Mouse (Mus musculus) kidney, adult 9 months (tissue): ENCODE measurements at regions not wholly inside any gene's neighbourhood (a gene's known extent, or its start where the extent isn't known, plus 50 kb on each side); places are given as distances from the start of the nearest gene placed in this dataset.
"Not testable (repeated sequence)": the region's sequence is repeated elsewhere in the genome, so short reads cannot be mapped to it uniquely, and the experiment has no call there.

Experiments
- DNase-seq: peaks from one replicate; pipeline ENCODE4 v3.0.0; 2022

DNA sequence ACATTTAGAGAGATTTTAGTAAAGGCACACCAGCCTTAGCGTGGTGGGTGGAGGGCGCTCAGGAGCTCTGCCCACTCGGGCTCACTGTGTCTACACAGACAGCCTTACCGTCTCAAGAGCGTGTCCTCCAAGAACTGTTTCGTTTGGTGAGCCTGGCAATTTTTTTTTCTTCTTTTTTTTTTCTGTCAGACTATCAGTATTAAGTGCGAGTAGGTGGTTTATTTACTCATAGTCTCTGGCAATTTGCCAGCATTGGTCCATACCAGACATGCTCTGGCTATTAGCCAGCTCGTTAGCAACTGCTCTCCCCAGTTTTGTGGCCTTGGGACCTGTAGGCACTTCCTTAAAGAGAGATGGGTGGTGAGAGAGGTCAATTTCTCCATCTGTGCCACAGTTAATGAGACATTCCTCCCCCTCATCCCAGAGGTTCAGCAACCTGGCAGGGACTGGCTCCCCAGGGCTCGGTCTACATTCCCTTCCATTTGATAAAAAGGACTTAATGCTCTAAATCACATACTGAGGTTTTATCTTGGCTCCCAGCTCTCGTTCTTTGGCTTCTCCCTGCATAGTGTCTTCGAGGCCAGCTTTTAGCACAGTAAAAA lies 192.9 kb upstream of the Hs6st1 start:
- peak; percentile 37 for DNase-seq

DNA sequence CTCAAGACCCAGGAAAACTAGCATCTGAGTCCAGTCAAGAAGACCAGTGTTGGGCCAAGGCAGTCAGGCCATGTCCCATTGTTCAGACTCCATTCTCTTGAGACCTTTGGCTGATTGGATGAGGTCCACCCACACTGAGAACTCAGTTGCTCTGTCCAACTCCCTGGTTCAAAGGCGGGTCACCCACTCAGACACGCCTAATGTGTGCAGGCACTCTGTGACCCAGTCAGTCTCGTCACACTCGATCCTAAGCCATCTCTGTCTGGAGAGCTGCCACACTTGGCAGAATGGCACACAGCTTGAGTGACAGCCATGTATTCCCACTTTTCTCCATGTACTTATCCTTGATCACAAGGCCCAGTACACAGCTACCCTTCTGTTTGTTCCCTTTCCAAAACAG lies 189.8 kb upstream of the Hs6st1 start:
- no peak for DNase-seq

DNA sequence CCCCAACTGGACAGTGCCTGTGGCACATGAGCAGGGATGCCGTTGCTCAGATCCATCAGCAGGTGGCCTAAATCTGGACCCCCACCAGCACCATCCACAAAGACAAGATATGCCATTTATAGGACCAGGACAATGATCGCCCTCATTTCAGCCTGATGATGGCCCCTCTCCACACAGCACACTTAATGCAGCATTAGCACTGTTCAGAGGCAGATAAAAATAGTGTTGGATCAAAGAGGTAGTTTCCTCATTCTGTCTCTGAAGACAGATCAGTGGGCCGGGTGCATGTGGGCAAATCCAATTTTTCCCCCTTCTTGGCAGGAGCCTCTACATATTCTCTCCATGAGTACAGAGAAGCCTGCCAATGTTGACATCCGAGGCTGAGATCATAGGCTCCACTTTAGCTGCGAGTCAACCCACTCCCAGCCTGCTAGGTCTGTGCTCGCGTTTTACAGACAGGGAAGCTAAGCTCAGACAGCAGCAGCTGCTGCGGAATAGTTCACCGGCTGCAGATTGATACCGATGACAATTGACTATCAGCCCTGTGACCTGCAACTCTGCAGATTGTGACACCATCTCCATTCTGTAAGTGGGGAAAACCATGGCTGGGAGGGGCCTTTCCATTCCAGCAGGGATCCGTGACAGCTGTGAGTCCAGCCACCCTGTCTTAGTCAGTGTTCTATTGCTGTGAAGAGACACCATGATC lies 188.7 kb upstream of the Hs6st1 start:
- DNase-seq = no peak

DNA sequence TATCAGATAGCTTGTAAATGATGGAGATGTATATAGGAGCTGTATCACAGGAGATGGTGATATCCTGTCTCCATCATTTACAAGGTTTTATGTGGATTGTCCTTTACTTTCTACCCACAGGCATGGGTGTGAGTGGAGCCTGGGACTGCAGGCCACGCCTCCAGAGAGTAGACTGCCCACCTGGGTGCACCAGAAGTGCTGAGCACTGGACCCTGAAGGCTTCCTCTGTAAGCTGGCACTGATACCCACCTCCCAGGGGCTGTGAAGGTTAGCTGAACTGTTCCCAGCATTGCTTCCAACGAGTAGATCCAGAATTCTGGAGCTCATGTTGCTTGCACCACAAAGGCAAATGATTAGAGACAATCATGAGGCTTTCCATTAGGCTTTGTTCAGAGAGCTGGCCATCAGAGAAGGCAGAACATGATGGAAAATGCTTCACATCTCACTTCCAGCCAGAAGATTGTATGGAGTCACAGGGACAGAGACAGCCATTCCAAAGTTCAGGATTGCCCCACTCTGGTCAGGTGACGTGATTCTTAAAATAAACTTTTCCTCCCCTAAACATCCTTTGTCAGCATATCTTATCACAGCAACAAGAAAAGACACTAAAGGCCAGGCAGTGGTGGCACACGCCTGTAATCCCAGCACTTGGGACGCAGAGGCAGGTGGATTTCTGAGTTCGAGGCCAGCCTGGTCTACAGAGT lies 187.5 kb upstream of the Hs6st1 start:
- peak; percentile 42 for DNase-seq

DNA sequence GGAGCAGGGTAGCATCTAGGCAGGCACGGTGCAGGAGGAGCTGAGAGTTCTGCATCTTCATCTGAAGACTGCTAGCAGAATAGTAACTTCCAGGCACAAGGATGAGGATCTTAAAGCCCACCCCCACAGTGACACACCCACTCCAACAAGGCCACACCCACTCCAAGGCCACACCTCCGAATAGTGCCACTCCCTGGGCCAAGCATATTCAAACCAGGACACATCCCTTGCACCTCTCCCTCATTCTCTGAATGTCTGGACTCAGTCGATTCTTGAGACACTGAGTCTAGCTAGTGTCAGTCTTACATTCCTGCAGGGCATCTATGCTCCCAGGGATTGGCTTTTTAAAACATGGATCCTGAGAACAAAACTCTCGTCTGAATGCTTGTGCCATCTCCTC lies 186.7 kb upstream of the Hs6st1 start:
- DNase-seq = no peak

DNA sequence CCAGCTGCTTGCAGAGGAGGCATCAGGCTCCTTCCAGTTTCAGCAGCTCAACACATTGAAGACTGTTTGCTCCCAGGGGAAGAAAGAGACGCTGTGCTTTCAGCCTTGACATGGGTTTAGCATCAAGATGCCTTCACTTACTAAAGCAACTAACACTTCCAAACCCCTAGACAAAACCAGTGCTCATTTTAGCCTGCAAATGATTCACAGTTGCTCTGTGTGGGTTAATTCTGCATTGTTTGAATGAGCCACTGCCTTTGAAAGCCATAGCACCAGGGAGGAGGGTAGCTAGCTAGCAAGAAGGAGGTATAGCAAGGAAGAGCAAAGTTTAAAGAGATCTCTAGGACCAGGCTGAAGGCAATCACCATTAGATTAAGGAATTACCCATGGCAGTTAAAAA lies 186.1 kb upstream of the Hs6st1 start:
- DNase-seq = no peak

DNA sequence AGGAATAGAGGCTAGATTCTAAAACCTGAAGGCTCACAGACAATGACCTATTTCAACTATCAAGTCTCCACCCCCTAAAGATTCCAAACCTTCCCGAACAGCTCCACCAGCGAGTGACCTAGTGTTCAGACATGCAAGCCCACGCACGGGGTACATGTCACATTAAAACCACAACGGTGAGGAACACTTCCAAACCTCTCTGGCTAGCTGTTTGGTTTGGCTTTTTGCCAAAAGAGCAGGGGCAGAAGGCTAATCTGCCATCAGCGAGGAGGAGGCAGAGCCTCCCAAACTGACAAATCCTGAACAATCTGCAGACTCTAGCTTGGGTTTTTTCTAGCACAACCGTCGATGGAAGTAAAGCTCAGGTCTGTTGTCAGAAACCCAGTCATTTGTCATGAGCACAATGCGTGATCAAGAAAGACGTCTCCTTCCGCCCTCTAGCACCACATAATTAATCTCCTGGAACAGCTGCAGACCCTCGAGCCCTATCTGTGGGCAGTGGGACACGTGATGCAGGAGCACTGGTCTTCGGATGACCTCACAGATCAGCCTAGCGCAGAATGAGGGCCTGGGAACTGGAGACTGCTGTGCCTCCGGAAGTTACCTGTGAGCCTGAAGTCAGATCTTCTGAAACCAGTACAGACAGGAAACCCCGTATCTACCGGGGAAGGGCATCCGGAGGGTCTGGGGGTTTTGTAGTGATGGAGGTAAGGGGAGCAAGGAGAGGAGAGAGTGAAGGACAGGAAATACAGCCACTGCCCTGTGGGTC lies 178.3 kb upstream of the Hs6st1 start:
- DNase-seq = no peak

DNA sequence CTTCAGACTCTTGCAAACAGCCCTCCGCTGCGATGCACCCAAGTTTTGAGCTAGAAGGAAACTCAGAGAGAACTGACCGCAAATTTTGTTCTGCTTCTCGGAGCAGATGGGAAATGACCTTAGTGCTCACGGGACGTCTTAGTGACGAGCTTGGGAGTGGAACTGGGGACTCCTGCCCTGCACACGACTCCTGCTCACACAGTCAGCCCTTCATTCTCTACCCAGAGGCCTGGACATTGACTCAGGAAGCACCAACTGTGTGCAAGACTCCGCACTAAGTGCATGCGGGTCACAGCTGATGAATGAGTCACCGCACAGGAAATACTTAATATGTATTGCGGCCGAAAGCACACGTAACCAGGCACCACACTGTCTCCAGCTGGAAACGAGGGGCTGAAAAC lies 177.7 kb upstream of the Hs6st1 start:
- DNase-seq = no peak

DNA sequence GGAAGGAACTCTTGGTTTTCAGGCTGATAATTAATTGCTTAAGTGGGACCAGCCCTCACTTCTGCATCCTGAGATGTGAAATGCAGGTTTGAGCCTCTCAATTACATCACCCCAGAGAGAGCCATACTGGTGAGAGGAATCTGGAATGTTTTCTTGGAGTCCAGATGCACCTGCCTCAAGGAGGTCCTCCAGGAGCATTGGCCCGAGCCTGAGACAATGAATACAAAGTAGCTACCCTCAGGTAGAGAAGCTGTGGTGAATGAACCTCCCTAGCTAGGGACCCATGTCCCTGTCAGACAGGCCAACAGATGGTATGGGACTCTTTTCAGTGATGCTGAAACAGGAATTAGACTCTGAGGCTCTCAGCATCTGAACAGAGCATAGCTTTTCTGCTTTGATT lies 168.7 kb upstream of the Hs6st1 start:
- DNase-seq = no peak

DNA sequence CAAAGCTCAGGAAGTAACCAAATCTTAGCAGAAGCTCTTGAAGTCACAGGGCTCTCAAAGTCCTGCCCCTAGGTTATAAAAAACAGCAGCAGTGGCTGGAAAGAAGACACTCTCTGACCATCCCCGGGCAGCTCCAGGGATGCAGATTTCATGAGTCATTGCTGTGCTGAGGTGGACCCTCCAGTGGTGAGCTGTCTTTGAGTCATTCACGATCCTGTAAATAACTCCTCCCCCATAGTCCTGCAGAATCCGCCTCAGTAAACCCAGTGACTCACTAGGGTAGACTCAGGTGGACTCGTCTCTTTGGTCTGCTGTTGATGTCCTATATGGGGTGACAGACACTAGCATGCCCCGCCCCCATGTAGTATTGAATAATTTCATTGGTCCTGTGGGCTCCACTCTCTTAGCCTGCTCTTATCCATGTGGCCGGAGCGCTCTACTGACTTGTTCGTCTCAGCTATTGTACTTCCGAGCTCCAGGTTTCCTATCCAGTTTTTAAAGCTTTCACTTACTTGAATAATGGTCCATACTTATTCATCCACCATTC lies 164.1 kb upstream of the Hs6st1 start:
- no peak for DNase-seq

DNA sequence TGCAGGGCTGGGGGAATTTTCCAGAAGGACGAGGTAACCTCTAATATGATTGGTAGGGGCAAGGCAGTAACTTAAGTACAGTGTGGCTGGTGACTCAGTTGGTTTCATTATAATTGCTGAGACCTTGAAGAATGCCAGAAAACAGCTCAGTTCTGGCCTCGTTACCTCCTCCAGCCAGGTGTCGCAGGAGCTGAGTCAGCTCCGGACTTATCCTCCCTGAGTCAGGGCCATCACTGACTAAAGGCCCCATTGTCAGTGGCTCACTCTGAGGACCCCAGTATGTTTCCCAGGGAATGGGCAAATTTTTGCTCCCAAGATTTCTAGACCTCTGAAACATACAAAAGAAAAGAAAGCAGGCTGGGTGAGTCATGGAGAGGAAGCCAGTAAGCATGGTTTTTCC lies 154.6 kb upstream of the Hs6st1 start:
- DNase-seq = no peak

DNA sequence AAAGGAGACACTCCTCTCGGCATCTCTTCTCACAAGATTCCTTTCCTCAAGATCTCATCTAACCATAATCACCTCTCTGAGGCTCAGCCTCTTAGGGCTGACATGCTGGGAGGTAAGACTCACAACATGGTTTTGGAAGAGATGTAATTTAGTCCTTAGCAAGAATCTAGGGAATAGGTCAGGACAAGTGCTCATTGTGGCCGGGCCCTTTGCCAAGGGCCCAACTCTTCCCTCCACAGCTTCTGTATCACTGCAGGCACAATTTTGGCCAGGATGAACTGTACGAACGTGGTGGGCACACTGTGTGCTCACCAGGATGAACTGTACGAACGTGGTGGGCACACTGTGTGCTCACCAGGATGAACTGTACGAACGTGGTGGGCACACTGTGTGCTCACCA lies 154.0 kb upstream of the Hs6st1 start:
- DNase-seq = not testable (repeated sequence)

DNA sequence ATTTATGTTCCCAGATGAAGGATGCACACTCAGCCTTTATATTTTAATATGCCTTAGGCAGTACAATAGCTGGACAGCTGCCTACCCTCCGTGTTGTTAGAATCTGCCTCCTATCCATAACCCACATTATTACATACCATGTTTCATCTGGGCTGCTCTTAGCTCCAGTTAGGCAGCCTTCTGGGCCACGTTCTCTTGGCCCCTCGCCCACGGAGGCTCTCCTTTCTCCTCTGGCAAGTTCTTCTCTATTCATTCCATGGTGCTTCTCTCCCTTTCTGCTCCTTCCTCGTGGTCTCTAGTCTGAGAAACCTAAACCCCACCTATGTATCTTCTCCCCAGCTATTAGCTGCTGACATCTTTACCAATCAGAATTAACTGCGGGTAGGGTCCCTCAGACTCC lies 152.7 kb upstream of the Hs6st1 start:
- DNase-seq = no peak

DNA sequence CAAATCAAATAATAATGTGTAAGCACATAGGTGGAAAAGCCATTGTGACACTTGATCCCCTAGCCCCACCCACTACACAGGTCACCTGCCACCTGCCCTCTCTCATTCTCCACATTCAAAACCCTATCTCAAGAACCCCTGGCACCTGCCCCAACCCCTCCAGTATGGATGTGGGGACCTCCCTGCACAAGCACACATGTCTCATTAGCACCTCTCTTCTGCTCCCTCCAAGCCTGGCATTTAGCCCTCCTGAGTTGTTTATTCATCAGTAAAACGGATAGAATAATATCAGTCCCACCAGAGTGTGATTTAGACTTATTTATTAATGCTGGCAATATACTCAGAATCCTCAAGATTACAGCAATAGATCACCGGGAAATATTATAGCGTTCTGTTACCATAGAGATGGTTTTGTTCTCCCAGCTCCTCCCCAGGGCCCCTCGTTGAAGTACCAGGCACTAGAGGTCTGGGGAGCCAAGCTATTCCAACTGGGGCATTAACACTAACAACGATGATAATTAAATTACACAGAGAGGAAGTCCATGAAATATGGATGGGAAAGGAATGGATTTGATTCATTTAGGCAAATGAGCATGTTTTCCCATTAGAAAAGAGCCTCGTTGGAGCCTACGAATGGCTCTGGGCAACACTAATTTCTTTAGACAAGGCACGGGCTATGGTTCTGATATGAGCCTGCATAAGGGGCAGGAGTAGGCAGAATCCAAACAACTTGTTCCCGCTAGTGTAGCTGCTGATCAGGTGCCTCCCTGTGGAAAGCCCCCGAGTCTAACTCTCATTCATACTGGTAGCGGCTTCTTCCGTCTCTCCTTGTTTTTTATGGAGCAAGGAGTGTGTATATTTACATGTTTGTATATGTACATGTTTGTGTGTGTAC lies 148.1 kb upstream of the Hs6st1 start:
- no peak for DNase-seq

DNA sequence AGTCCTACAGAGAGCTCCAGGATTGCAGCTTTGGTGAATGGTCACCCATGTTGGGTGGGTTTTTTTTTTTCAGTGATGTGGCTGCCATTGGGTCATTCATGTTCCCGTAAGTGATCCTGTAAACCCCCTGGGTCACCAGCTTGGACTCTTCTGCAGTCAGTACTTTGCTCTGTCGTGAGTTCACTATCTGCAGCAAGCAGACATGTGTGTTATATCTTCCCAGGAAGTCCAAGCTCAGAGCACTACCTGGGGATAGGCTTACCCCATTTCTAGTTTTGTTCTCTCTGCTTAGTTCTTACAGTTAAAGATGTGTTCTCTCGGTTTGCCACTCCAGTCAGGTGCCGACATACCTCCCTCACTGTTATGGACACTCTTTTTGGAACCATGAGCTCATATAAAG lies 143.4 kb upstream of the Hs6st1 start:
- no peak for DNase-seq

DNA sequence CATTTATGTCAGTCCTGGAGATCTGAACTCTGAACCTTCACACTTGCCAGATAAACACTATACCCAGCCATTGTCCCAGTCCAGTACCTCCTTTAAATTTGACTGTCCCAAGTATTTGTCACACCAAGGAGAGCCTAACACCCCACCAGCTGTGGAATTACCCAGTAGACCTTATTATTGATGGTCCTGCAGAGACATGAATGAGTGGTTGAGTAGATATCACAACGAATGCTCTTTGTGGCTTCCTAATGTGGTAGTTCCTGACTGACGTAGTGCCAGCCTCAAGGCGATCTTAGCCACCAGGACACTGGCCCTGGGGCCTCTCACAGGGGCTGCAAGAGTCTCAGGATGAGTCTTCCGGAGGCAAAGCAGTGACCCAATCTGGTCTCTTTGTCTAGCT lies 142.9 kb upstream of the Hs6st1 start:
- DNase-seq = no peak

DNA sequence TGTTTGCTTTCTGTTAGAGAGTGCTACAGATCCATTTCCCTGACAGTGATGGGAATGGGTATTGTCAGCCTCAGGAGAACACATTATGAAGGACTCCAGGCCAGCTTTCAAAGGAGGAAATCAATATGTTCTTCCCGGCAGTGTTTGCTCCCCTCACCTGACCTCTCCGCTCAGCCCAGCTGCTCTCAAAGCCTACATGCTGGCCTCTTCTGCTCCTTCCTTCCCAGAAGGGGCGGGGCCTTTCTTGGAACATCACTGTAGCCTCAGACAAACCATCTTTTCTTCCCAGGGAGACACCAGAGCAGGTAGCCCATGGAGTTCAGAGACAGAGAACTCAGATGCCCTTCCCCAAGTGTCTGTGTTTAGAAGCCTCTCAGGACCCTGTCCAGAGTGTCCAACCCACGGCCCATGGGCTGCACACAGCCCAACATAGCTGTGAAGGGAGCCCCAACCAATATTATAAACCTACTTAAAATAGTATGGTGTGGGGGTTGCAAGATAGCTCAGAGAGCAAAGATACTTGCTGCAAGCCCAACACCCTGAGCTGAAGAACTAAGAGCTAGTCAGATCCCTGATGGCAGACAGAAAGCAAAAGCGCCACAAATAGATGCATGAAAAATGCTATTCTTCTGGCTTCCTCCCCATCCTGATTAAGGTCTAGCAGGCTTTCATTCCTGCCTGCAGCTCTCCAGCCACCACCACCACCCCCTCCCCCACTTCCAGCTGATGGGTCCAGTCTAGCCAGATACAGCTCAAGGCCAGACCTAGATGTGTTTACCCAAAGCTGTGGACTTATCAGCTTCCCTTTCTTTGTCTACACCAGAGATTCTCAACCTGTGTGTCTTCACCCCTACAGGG lies 141.8 kb upstream of the Hs6st1 start:
- no peak for DNase-seq

DNA sequence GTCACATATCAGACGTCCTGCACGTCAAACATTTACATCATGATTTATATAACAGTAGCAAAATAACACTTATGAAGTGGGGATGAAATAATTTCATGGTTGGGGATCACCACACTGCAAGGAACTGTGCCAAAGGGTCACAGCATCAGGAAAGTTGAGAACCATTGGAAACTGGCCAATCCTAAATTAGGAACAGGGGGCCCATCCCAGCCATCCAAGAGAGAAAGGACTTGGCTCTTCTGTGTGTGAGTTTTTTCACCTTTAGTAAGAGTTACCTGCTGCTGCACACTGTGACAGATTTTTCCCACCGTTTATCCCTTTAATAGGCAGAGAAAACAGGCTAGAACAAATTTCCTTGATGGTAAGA lies 141.2 kb upstream of the Hs6st1 start:
- DNase-seq = no peak

DNA sequence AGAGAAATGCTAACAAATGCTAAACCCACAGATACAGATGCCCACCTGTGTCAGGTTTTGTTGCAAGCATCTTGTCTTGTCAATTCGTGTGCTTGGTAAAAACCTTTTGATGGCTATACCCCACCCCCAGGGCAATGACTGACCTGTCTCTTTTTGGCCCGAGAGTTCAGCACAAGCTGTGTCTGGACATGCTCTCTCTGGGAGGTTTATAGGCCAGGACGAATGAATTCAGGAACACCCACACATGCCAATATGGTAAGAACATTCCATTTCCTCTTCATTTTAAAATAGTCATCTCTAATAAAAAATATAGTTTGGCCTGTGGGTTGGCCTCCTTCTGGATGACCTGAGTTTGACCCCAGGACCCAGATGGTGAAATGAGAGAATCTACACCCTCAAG lies 137.8 kb upstream of the Hs6st1 start:
- DNase-seq = no peak

DNA sequence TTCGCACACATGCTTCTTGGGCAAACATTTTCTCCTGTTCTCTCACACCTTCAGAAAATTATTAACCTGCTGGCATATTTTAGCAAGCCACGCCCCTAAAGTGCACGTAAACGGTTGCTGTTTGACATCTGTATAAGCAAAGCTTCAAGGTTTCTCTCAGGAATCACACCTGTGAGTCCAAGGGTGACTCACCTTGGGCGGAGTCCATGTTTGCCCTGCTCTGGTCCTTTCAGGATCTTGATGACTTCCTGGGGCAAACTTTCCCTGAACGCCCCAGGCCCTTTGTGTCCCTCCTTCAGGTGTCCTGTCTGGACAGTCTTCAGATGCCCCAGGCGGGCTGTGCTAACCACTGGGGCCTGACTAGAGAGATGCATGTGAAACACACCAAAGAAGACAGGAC lies 137.1 kb upstream of the Hs6st1 start:
- DNase-seq = no peak

DNA sequence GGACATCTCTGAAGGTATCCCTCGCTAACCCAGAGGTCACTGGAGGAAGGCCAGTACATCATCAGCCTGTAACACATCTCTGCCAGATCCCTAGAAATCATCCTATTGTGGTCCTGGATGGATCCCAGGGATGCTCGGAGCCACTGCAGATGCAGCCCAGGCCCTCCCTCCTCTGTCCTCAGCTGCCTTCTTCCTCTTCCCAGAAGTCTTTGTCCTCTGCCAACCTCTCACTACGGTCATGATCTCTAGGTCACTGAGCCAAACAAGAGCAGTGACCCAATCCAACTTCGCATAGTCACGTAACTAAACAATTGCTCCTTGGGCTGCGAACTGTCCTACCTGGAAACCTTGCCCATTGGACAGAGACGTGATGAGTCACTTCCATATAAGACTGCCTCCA lies 134.7 kb upstream of the Hs6st1 start:
- DNase-seq = no peak
